Mouse (Mus musculus): Measurements from ENCODE around the gene Irf8.

GRCm38 (mm10) chr8:120741815-120742530 lies 5.8 kb downstream of the Irf8 start:
- TF ChIP-seq CTCF (IDR thresholded peaks at IDR 0.05; ENCODE audit: low read depth) (no peak), EP300 (IDR thresholded peaks at IDR 0.05; ENCODE audit: low read depth) (no peak)
